In genomic region chr11:37220921-37221320, GRCm38 (mm10) we compare ENCODE assay signal across 26 mouse cellular contexts. TPM values are rescaled to one million over a fixed set of nuclear protein-coding genes. Genes with fewer than 3 reads are reported as not detected.
A peak's percentile ranks its signal among the peaks of the same experiment; 100 is the strongest.
DNase-seq lines count a peak whose midpoint lies in the region; ATAC-seq lines count a peak whose summit lies in the region.
"Had no signal": no experiment of that assay in that cellular context is flagged by ENCODE, and none has a peak within 500 bp of the region (broad histone marks: within the 10 kb centered on the region; RNA-seq: fewer than 3 reads in every experiment).

No protein-coding gene starts in this region.

- H3K4me3 ChIP-seq in embryonic facial prominence, embryonic 14.5 days (ENCODE audit: low read depth, low read length), result no peak overlapping the region
- no peak overlapping the region for H3K4me3 ChIP-seq in embryonic facial prominence, embryonic 10.5 days
- no peak overlapping the region for H3K4me3 ChIP-seq in lung, embryonic 15.5 days
- H3K4me3 ChIP-seq in hindbrain, embryonic 16.5 days (ENCODE audit: low read length), result no peak overlapping the region
- H3K4me3 ChIP-seq: embryonic facial prominence, embryonic 12.5 days; erythroblast, embryonic 14.5 days; forebrain, embryonic 13.5 days; heart, adult 2 months; heart, embryonic 10.5 days; heart, embryonic 13.5 days had no signal

- no peaks in the 10 kb centered on the region for H3K36me3 ChIP-seq in embryonic facial prominence, embryonic 14.5 days (ENCODE audit: control insufficient read depth, insufficient read depth, low read length)
- no peaks in the 10 kb centered on the region for H3K36me3 ChIP-seq in embryonic facial prominence, embryonic 10.5 days (replicated peaks)
- no peaks in the 10 kb centered on the region for H3K36me3 ChIP-seq in lung, embryonic 15.5 days
- no peaks in the 10 kb centered on the region for H3K36me3 ChIP-seq in hindbrain, embryonic 16.5 days (ENCODE audit: control insufficient read depth, insufficient read depth, low read length)
- H3K36me3 ChIP-seq: embryonic facial prominence, embryonic 12.5 days; heart, embryonic 10.5 days; heart, embryonic 13.5 days had no signal

- no peak overlapping the region for H3K4me2 ChIP-seq in embryonic facial prominence, embryonic 14.5 days (ENCODE audit: low read depth, low read length)
- H3K4me2 ChIP-seq in lung, embryonic 15.5 days, result no peak overlapping the region
- no peak overlapping the region for H3K4me2 ChIP-seq in hindbrain, embryonic 16.5 days (ENCODE audit: low read length)
- H3K4me2 ChIP-seq: embryonic facial prominence, embryonic 12.5 days; forebrain, embryonic 13.5 days; heart, embryonic 13.5 days; hindbrain, embryonic 14.5 days had no signal

- no peak overlapping the region for H3K27ac ChIP-seq in embryonic facial prominence, embryonic 14.5 days (replicated peaks; ENCODE audit: low read depth, low read length)
- H3K27ac ChIP-seq in embryonic facial prominence, embryonic 10.5 days (replicated peaks), result no peak overlapping the region
- no peak overlapping the region for H3K27ac ChIP-seq in lung, embryonic 15.5 days
- no peak overlapping the region for H3K27ac ChIP-seq in hindbrain, embryonic 16.5 days (ENCODE audit: low read depth, low read length)
- H3K27ac ChIP-seq: embryonic facial prominence, embryonic 12.5 days; forebrain, embryonic 13.5 days; heart, adult 2 months; heart, embryonic 10.5 days; heart, embryonic 13.5 days; hindbrain, embryonic 14.5 days had no signal

- H3K27me3 ChIP-seq in embryonic facial prominence, embryonic 14.5 days (replicated peaks; ENCODE audit: control insufficient read depth, insufficient read depth, low read length), result no peaks in the 10 kb centered on the region
- no peaks in the 10 kb centered on the region for H3K27me3 ChIP-seq in embryonic facial prominence, embryonic 10.5 days (replicated peaks; ENCODE audit: low read depth, poor library complexity, severe bottlenecking)
- H3K27me3 ChIP-seq in lung, embryonic 15.5 days, result no peaks in the 10 kb centered on the region
- H3K27me3 ChIP-seq in hindbrain, embryonic 16.5 days (replicated peaks; ENCODE audit: control insufficient read depth, insufficient read depth, low read length), result no peaks in the 10 kb centered on the region
- H3K27me3 ChIP-seq: embryonic facial prominence, embryonic 12.5 days; forebrain, embryonic 13.5 days had no signal

- no peaks in the 10 kb centered on the region for H3K4me1 ChIP-seq in embryonic facial prominence, embryonic 14.5 days (ENCODE audit: control insufficient read depth, insufficient read depth, low read length)
- H3K4me1 ChIP-seq in embryonic facial prominence, embryonic 10.5 days, result no peaks in the 10 kb centered on the region
- H3K4me1 ChIP-seq in lung, embryonic 15.5 days, result no peaks in the 10 kb centered on the region
- H3K4me1 ChIP-seq in hindbrain, embryonic 16.5 days (ENCODE audit: control insufficient read depth, insufficient read depth, low read depth, low read length), result no peaks in the 10 kb centered on the region
- H3K4me1 ChIP-seq: embryonic facial prominence, embryonic 12.5 days; forebrain, embryonic 13.5 days; heart, embryonic 10.5 days had no signal

- peak; percentile 63 for DNase-seq in embryonic facial prominence, embryonic 14.5 days (ENCODE audit: low spot score)
- no peak for DNase-seq in embryonic facial prominence, embryonic 10.5 days (ENCODE audit: low spot score)
- no peak for DNase-seq in lung, postnatal 25 days (ENCODE audit: low spot score)
- peak; percentile 13 for DNase-seq in lung, postnatal 10 days
- peak; percentile 8 to 26 for DNase-seq in lung, postnatal 4 days
- DNase-seq in gastrocnemius, postnatal 10 days, result no peak
- DNase-seq: adrenal gland, adult 8-10 months; adrenal gland, postnatal 25 days; cerebellum, adult 18-20 months; cerebellum, adult 9-10 months; cerebellum, postnatal 14 days; forebrain, postnatal 0 days; gastrocnemius, postnatal 36 days; heart, adult 2 months; heart, postnatal 14 days; heart, postnatal 4 days had no signal

- ATAC-seq in embryonic facial prominence, embryonic 14.5 days (ENCODE audit: low read depth), result no peak
- ATAC-seq in lung, embryonic 15.5 days (ENCODE audit: borderline replicate concordance, extremely low read depth, low FRiP score, low TSS enrichment), result peak; percentile 80
- no peak for ATAC-seq in hindbrain, embryonic 16.5 days
- ATAC-seq: activated CD4-positive, CD25-positive, alpha-beta regulatory T cell, adult 4 months; forebrain, embryonic 13.5 days; forebrain, postnatal 0 days had no signal

- WGBS in embryonic facial prominence, embryonic 14.5 days, result 70% methylated on average over 6 of the region's 6 CpGs
- 87% methylated on average over 6 of the region's 6 CpGs for WGBS in embryonic facial prominence, embryonic 10.5 days
- 63% methylated on average over 6 of the region's 6 CpGs for WGBS in lung, embryonic 15.5 days
- WGBS in hindbrain, embryonic 16.5 days, result 81% methylated on average over 6 of the region's 6 CpGs

- H3K9ac ChIP-seq in embryonic facial prominence, embryonic 14.5 days (ENCODE audit: low read depth, low read length), result no peak overlapping the region
- H3K9ac ChIP-seq in lung, embryonic 15.5 days, result no peak overlapping the region
- no peak overlapping the region for H3K9ac ChIP-seq in hindbrain, embryonic 16.5 days (ENCODE audit: low read depth, low read length)
- H3K9ac ChIP-seq: embryonic facial prominence, embryonic 12.5 days; forebrain, embryonic 13.5 days; forebrain, postnatal 0 days; heart, embryonic 13.5 days; hindbrain, embryonic 14.5 days had no signal

- no peaks in the 10 kb centered on the region for H3K9me3 ChIP-seq in embryonic facial prominence, embryonic 14.5 days (ENCODE audit: control insufficient read depth, low read length)
- H3K9me3 ChIP-seq in embryonic facial prominence, embryonic 10.5 days, result no peaks in the 10 kb centered on the region
- H3K9me3 ChIP-seq in lung, embryonic 15.5 days, result no peaks in the 10 kb centered on the region
- H3K9me3 ChIP-seq in hindbrain, embryonic 16.5 days (ENCODE audit: control insufficient read depth, low read length), result no peaks in the 10 kb centered on the region
- H3K9me3 ChIP-seq: embryonic facial prominence, embryonic 12.5 days; forebrain, embryonic 13.5 days; heart, embryonic 10.5 days; heart, embryonic 13.5 days had no signal

RNA-seq across cellular contexts. Expression of gene Tenm2, which starts 14.8 kb away (rescaled TPM):
- 3.4 and 3.7 TPM in 2 replicates for polyA plus RNA-seq in embryonic facial prominence, embryonic 14.5 days (2014; fragmentation: Nextera tagmentation; extraction: Ambion mirVana)
- 1.8 and 3.7 TPM in 2 replicates for polyA plus RNA-seq in embryonic facial prominence, embryonic 10.5 days (2016; fragmentation: Nextera tagmentation; extraction: Ambion mirVana)
- polyA plus RNA-seq in lung, embryonic 15.5 days (2015; fragmentation: Nextera tagmentation; extraction: Ambion mirVana), result 0.35 and 0.44 TPM in 2 replicates
- 33.2 and 35.6 TPM in 2 replicates for polyA plus RNA-seq in hindbrain, embryonic 16.5 days (2015; fragmentation: Nextera tagmentation; extraction: Ambion mirVana)
- 1 to 10 TPM in 1 of 2 experiments, under 1 TPM in 1; 0.96 to 2.1 TPM for total RNA-seq in gastrocnemius, postnatal 10 days (2021)
- total RNA-seq: granulocyte monocyte progenitor cell, adult 5-6 weeks had no signal
- polyA plus RNA-seq: activated CD4-positive, CD25-positive, alpha-beta regulatory T cell, adult 4 months had no signal

Comparison
In these comparisons a context has a peak if more than half of its experiments do, and no peak if none do; other contexts are left out.
1. DNase-seq: peak in embryonic facial prominence, embryonic 14.5 days (single experiment), lung, postnatal 10 days (single experiment) and lung, postnatal 4 days (2 of 2); none in embryonic facial prominence, embryonic 10.5 days (single experiment), lung, postnatal 25 days (single experiment) and gastrocnemius, postnatal 10 days (single experiment).